In genomic region chr7:67793449-67793848, GRCm38 (mm10) we compare ENCODE assay signal across 15 mouse cellular contexts.
"Had no signal": no experiment of that assay in that cellular context is flagged by ENCODE, and none has a peak within 500 bp of the region (broad histone marks: within the 10 kb centered on the region; RNA-seq: fewer than 3 reads in every experiment).

No protein-coding gene starts in this region.

- H3K36me3 ChIP-seq: intestine, embryonic 15.5 days; kidney, embryonic 15.5 days; liver, embryonic 13.5 days; midbrain, embryonic 12.5 days; neural tube, embryonic 13.5 days had no signal

- H3K4me3 ChIP-seq: intestine, embryonic 15.5 days; kidney, embryonic 15.5 days; left cerebral cortex, adult 2 months; liver, embryonic 13.5 days; midbrain, embryonic 12.5 days; myocyte; neural tube, embryonic 13.5 days had no signal

- H3K9me3 ChIP-seq: intestine, embryonic 15.5 days; kidney, embryonic 15.5 days; liver, embryonic 13.5 days; midbrain, embryonic 12.5 days; neural tube, embryonic 13.5 days had no signal

- ATAC-seq: intestine, embryonic 15.5 days; midbrain, embryonic 16.5 days had no signal

- H3K4me2 ChIP-seq: intestine, embryonic 15.5 days; kidney, embryonic 15.5 days; liver, embryonic 13.5 days; midbrain, embryonic 12.5 days; neural tube, embryonic 13.5 days had no signal

- H3K27me3 ChIP-seq: intestine, embryonic 15.5 days; kidney, embryonic 15.5 days; midbrain, embryonic 12.5 days; neural tube, embryonic 13.5 days had no signal

- H3K4me1 ChIP-seq: liver, embryonic 13.5 days; midbrain, embryonic 12.5 days had no signal

- DNase-seq: kidney, adult 11 months; kidney, adult 8-10 months; kidney, postnatal 10 days; kidney, postnatal 36 days; layer of hippocampus, postnatal 36 days; liver, embryonic 13.5 days; thymus, adult 18-20 months; thymus, postnatal 36 days had no signal

- H3K9ac ChIP-seq: intestine, embryonic 15.5 days; kidney, embryonic 15.5 days; liver, embryonic 13.5 days; midbrain, embryonic 12.5 days; neural tube, embryonic 13.5 days had no signal

- H3K27ac ChIP-seq: intestine, embryonic 15.5 days; kidney, embryonic 15.5 days; left cerebral cortex, adult 2 months; liver, embryonic 13.5 days; midbrain, embryonic 12.5 days; neural tube, embryonic 13.5 days had no signal
